Mouse (Mus musculus): ENCODE results near the gene Vars. TPM values are rescaled to one million over a fixed set of nuclear protein-coding genes. Genes with fewer than 3 reads are reported as not detected.

The Vars gene
- polyA plus RNA-seq, 1 experiment, result 49.8 TPM

GRCm38 (mm10) chr17:35048149-35048931, 47.6 kb downstream of the Vars start:
- no peak for DNase-seq (ENCODE audit: low spot score)

GRCm38 (mm10) chr17:35048932-35049440, 48.2 kb downstream of the Vars start:
- DNase-seq (ENCODE audit: low spot score), result no peak

- no peak for DNase-seq (ENCODE audit: low spot score)
These were observed 48.8 kb downstream of the Vars start, which contains the start of gene Clic1 for GRCm38 (mm10) chr17:35049561-35050016. Gene Clic1 (plus strand): TSS chr17:35049966.

GRCm38 (mm10) chr17:35050126-35050750, 49.5 kb downstream of the Vars start:
- peak; percentile 63 for DNase-seq (ENCODE audit: low spot score)

GRCm38 (mm10) chr17:35051156-35052086, 50.6 kb downstream of the Vars start:
- DNase-seq (ENCODE audit: low spot score), result no peak

GRCm38 (mm10) chr17:35052271-35052798, 51.5 kb downstream of the Vars start:
- DNase-seq (ENCODE audit: low spot score), result no peak

GRCm38 (mm10) chr17:35055691-35056495, 55.1 kb downstream of the Vars start:
- no peak for DNase-seq (ENCODE audit: low spot score)

- DNase-seq (ENCODE audit: low spot score), result no peak
These were observed 56.3 kb downstream of the Vars start for GRCm38 (mm10) chr17:35057090-35057489.

GRCm38 (mm10) chr17:35058316-35058715, 57.5 kb downstream of the Vars start:
- DNase-seq (ENCODE audit: low spot score), result no peak

- peak; percentile 67 for DNase-seq (ENCODE audit: low spot score)
These were observed 58.4 kb downstream of the Vars start, which contains the start of gene Ddah2 for GRCm38 (mm10) chr17:35058911-35059892. Gene Ddah2 (plus strand): TSS chr17:35059035.

GRCm38 (mm10) chr17:35060071-35060470, 59.3 kb downstream of the Vars start:
- DNase-seq (ENCODE audit: low spot score), result no peak

GRCm38 (mm10) chr17:35060737-35061297, 60.0 kb downstream of the Vars start:
- no peak for DNase-seq (ENCODE audit: low spot score)

GRCm38 (mm10) chr17:35061299-35061698, 60.5 kb downstream of the Vars start:
- DNase-seq (ENCODE audit: low spot score), result no peak

- no peak for DNase-seq (ENCODE audit: low spot score)
These were observed 62.7 kb downstream of the Vars start for GRCm38 (mm10) chr17:35063466-35063865.

GRCm38 (mm10) chr17:35064378-35064877, 63.6 kb downstream of the Vars start:
- DNase-seq (ENCODE audit: low spot score), result no peak

- DNase-seq (ENCODE audit: low spot score), result no peak
These were observed 64.5 kb downstream of the Vars start, which contains the start of gene Ly6g6c for GRCm38 (mm10) chr17:35064951-35065947. Gene Ly6g6c (plus strand): TSS chr17:35065388.

Measured in urinary bladder, adult 2 months (tissue).